Mouse (Mus musculus) bone marrow, adult 2 months (tissue): ENCODE data around the gene Trim38.

Experiments
- CTCF ChIP-seq: fragments of 200-500 bp; IDR thresholded peaks from 2 replicates; pipeline ENCODE4 v1.5.1; 2011; ENCODE audit warnings: low read length, control low read depth; ENCODE audit not compliant: control insufficient read depth, insufficient read depth
- POLR2A ChIP-seq: fragments of 200-500 bp; IDR thresholded peaks from 2 replicates; pipeline ENCODE4 v1.6.1; 2011; ENCODE audit warnings: low read depth, mild to moderate bottlenecking, control low read depth, low read length, borderline replicate concordance; ENCODE audit not compliant: control insufficient read depth

DNA sequence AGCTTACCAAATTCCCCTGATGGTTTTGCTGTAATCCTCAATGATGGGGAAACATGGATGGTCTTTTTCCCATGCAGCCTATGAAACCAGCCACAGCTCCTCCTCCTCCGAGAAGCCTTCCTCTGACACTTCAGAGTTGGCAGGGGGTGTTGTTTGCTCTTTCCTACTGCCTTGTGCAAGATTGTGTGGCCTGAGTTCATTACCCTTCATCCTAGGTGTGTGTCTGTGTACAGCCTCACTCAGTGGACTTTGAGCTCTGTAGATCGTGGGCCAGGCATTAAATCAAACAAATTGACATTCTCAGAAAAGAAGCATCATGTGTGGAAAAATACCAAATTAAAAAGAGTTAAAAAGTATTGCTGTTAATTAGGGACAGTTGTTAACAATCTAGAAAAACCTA is 34.8 kb downstream of the Trim38 start:
- TF ChIP-seq CTCF, result no peak
- TF ChIP-seq POLR2A, result no peak
